Mouse (Mus musculus) hindbrain, embryonic 16.5 days (tissue): Measurements from ENCODE around the gene Ptprd. TPM values are rescaled to one million over a fixed set of nuclear protein-coding genes. Genes with fewer than 3 reads are reported as not detected.

ENCODE experiments used
- ATAC-seq: fragments of 200-750 bp; cut with Nextera tagmentation; 2 replicates; pipeline ENCODE4 v1.8.0; 2017; ENCODE audit warnings: moderate TSS enrichment, moderate library complexity
- H3K27ac ChIP-seq: fragments of 300-500 bp; sonication (generic); 2 replicates; pipeline ENCODE4 v1.5.1; 2014; ENCODE audit warnings: low read depth, mild to moderate bottlenecking, control low read depth, low read length, moderate library complexity
- H3K27me3 ChIP-seq: fragments of 300-500 bp; sonication (generic); replicated peaks from 2 replicates; pipeline ENCODE4 v1.6.1; 2014; ENCODE audit warnings: low read length; ENCODE audit not compliant: control insufficient read depth, insufficient read depth
- H3K36me3 ChIP-seq: fragments of 300-500 bp; sonication (generic); 2 replicates; pipeline ENCODE4 v1.6.1; 2014; ENCODE audit warnings: mild to moderate bottlenecking, low read length, moderate library complexity, mixed read lengths; ENCODE audit not compliant: control insufficient read depth, insufficient read depth
- H3K4me1 ChIP-seq: fragments of 300-500 bp; sonication (generic); 2 replicates; pipeline ENCODE4 v1.6.1; 2014; ENCODE audit warnings: low read depth, low read length; ENCODE audit not compliant: control insufficient read depth, insufficient read depth
- H3K4me2 ChIP-seq: fragments of 300-500 bp; sonication (generic); 2 replicates; pipeline ENCODE4 v1.6.1; 2014; ENCODE audit warnings: mild to moderate bottlenecking, low read length, control low read depth, moderate library complexity
- H3K4me3 ChIP-seq: fragments of 300-500 bp; sonication (generic); 2 replicates; pipeline ENCODE4 v1.5.1; 2014; ENCODE audit warnings: mild to moderate bottlenecking, low read length, control low read depth, moderate library complexity
- H3K9ac ChIP-seq: fragments of 300-500 bp; sonication (generic); 2 replicates; pipeline ENCODE4 v1.6.1; 2014; ENCODE audit warnings: low read depth, mild to moderate bottlenecking, control low read depth, low read length, moderate library complexity
- H3K9me3 ChIP-seq: fragments of 300-500 bp; sonication (generic); 2 replicates; pipeline ENCODE4 v1.6.1; 2014; ENCODE audit warnings: mild to moderate bottlenecking, low read length, moderate library complexity; ENCODE audit not compliant: control insufficient read depth
- WGBS: fragments of 180-500 bp; shearing (Covaris S2); extraction: QIAGEN DNeasy Blood & Tissue Kit; methylation state at CpG from one replicate; pipeline ENCODE4 v1.1.7; 2014; 5-methylcytosine and 5-hydroxymethylcytosine counted together
- polyA plus RNA-seq: library from polyadenylated mRNA; unstranded; fragments of >200 nt; fragmentation: Nextera tagmentation; extraction: Ambion mirVana; gene quantifications from 2 replicates; pipeline ENCODE4 v1.2.1, GENCODE M21; 2015

Gene Ptprd
- polyA plus RNA-seq, 1 experiment from 2014 or later: 71.6 TPM

DNA sequence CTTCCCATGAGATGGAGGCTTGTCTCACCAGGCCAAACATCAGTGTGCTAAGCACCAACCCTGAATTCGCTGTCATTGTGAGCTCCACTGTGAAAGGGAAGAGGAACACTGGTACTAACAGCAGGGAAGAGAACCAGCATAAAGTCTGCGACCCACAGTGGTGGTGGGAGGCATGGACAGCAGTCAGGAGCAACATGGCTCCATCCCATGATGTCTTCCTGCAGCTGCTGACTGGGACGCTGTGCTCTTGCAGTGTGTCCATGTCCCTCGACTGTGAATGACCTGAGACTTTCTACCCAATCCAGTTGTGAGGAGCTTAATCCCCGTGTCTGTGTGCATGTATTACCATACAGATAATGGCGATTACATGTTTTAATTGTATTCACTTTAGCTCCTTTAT is 1967.4 kb downstream of the Ptprd start:
- no peak for ATAC-seq
- H3K4me2 ChIP-seq: no peak overlapping the region
- WGBS: 45% methylated on average over 6 of the region's 6 CpGs
- peaks cover 6% of the 10 kb centered on the region for H3K4me1 ChIP-seq
- H3K9ac ChIP-seq: no peak overlapping the region
- no peaks in the 10 kb centered on the region for H3K27me3 ChIP-seq
- H3K36me3 ChIP-seq: no peaks in the 10 kb centered on the region
- no peaks in the 10 kb centered on the region for H3K9me3 ChIP-seq
- H3K27ac ChIP-seq: no peak overlapping the region
- no peak overlapping the region for H3K4me3 ChIP-seq

DNA sequence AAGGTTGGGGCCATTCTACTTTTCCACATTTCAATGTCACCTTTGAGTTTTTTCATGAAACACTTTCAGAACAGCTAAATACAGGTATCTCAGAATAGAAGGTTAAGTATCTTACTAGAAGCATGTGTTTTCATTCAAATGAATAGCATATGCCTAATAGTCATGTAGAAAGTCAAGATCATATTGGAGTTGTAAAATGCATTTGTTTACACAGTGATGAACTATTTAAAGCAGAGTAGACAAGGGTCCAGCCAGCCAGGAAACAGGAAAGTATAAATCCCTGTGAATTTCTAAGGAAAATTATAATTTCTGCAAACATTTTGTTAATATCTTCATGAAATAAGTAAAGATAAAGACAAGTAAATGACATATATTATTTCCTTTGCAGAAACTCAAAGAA is 1970.2 kb downstream of the Ptprd start:
- H3K9ac ChIP-seq: no peak overlapping the region
- no peak overlapping the region for H3K4me3 ChIP-seq
- no peak overlapping the region for H3K4me2 ChIP-seq
- no peak overlapping the region for H3K27ac ChIP-seq
- no peak for ATAC-seq
- H3K36me3 ChIP-seq: no peaks in the 10 kb centered on the region
- peaks cover 15% of the 10 kb centered on the region for H3K4me1 ChIP-seq
- H3K9me3 ChIP-seq: no peaks in the 10 kb centered on the region
- no peaks in the 10 kb centered on the region for H3K27me3 ChIP-seq

- no peak overlapping the region for H3K9ac ChIP-seq
- H3K27me3 ChIP-seq: no peaks in the 10 kb centered on the region
- WGBS: 48% methylated on average over 3 of the region's 3 CpGs
- no peak overlapping the region for H3K27ac ChIP-seq
- no peaks in the 10 kb centered on the region for H3K9me3 ChIP-seq
- ATAC-seq: no peak
- H3K4me3 ChIP-seq: no peak overlapping the region
- H3K36me3 ChIP-seq: no peaks in the 10 kb centered on the region
- peaks cover 15% of the 10 kb centered on the region for H3K4me1 ChIP-seq
- H3K4me2 ChIP-seq: no peak overlapping the region
These were observed 1970.6 kb downstream of the Ptprd start for GRCm38 (mm10) chr4:76241140-76241539.

- H3K27me3 ChIP-seq: no peaks in the 10 kb centered on the region
- ATAC-seq: peak; percentile 21; the same call in 1 of the 2 replicates
- peak overlapping the region; percentile 27 for H3K4me2 ChIP-seq
- no peaks in the 10 kb centered on the region for H3K36me3 ChIP-seq
- H3K4me1 ChIP-seq: peaks cover 15% of the 10 kb centered on the region
- no peaks in the 10 kb centered on the region for H3K9me3 ChIP-seq
- peak overlapping the region; percentile 50 for H3K27ac ChIP-seq
- peak overlapping the region; percentile 5; the same call in 1 of the 2 replicates for H3K9ac ChIP-seq
- WGBS: 11% methylated on average over 5 of the region's 5 CpGs
- no peak overlapping the region for H3K4me3 ChIP-seq
These were observed 1972.7 kb downstream of the Ptprd start for GRCm38 (mm10) chr4:76239063-76239462.

GRCm38 (mm10) chr4:76238577-76238976 is 1973.2 kb downstream of the Ptprd start:
- Histone ChIP-seq H3K4me2 (peak overlapping the region; percentile 27; the same call in 1 of the 2 replicates), H3K4me1 (peaks cover 15% of the 10 kb centered on the region), H3K27ac (peak overlapping the region; percentile 30), H3K4me3 (no peak overlapping the region), H3K27me3 (no peaks in the 10 kb centered on the region), H3K9me3 (no peaks in the 10 kb centered on the region), H3K36me3 (no peaks in the 10 kb centered on the region), H3K9ac (no peak overlapping the region)
- ATAC-seq: peak; percentile 29; the same call in 1 of the 2 replicates
- WGBS: 37% methylated on average over 5 of the region's 5 CpGs

- H3K4me3 ChIP-seq: no peak overlapping the region
- H3K4me2 ChIP-seq: no peak overlapping the region
- H3K4me1 ChIP-seq: peaks cover 15% of the 10 kb centered on the region
- no peak overlapping the region for H3K27ac ChIP-seq
- H3K27me3 ChIP-seq: no peaks in the 10 kb centered on the region
- whole genome bisulfite sequencing: 59% methylated on average over 1 of the region's 1 CpGs
- 0 out of 2 replicates have a peak, but pooled peaks have one; percentile 31 for ATAC-seq
- H3K9me3 ChIP-seq: no peaks in the 10 kb centered on the region
- H3K9ac ChIP-seq: no peak overlapping the region
- no peaks in the 10 kb centered on the region for H3K36me3 ChIP-seq
These were observed 1973.9 kb downstream of the Ptprd start for GRCm38 (mm10) chr4:76237827-76238226.

DNA sequence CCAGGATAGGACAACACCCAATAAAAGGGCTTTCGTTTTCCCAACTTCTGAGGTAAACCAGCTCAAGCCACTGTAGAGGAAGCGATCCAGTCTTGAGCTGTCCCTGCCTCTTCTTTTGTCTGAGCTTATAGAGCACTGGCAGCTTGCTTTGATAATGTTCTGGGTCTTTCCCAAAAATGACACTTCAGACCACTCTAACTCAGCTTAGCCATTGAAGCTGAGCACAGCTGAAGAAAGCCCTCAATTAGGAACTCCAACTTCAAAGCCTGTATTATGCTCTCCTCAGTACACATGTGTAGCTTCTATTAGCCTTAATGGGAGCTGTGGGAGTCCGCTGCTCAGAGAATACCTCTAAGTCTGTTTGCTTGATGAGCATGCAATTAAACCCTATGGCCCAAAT is 1988.0 kb downstream of the Ptprd start:
- Histone ChIP-seq H3K36me3 (no peaks in the 10 kb centered on the region), H3K4me1 (no peaks in the 10 kb centered on the region), H3K9ac (no peak overlapping the region), H3K4me2 (no peak overlapping the region), H3K27ac (no peak overlapping the region), H3K4me3 (no peak overlapping the region), H3K27me3 (no peaks in the 10 kb centered on the region), H3K9me3 (no peaks in the 10 kb centered on the region)
- no peak for ATAC-seq
- WGBS: 58% methylated on average over 3 of the region's 3 CpGs

GRCm38 (mm10) chr4:76222520-76222919 is 1989.2 kb downstream of the Ptprd start:
- no peaks in the 10 kb centered on the region for H3K27me3 ChIP-seq
- H3K4me1 ChIP-seq: no peaks in the 10 kb centered on the region
- H3K9me3 ChIP-seq: no peaks in the 10 kb centered on the region
- 62% methylated on average over 2 of the region's 2 CpGs for WGBS
- H3K9ac ChIP-seq: no peak overlapping the region
- ATAC-seq: no peak
- no peak overlapping the region for H3K4me3 ChIP-seq
- no peaks in the 10 kb centered on the region for H3K36me3 ChIP-seq
- H3K27ac ChIP-seq: no peak overlapping the region
- H3K4me2 ChIP-seq: no peak overlapping the region

GRCm38 (mm10) chr4:76218065-76218464 is 1993.7 kb downstream of the Ptprd start:
- no peak overlapping the region for H3K27ac ChIP-seq
- H3K4me3 ChIP-seq: no peak overlapping the region
- H3K27me3 ChIP-seq: no peaks in the 10 kb centered on the region
- H3K36me3 ChIP-seq: no peaks in the 10 kb centered on the region
- no peak overlapping the region for H3K4me2 ChIP-seq
- H3K9me3 ChIP-seq: no peaks in the 10 kb centered on the region
- no peak overlapping the region for H3K9ac ChIP-seq
- no peaks in the 10 kb centered on the region for H3K4me1 ChIP-seq
- WGBS: 72% methylated on average over 1 of the region's 1 CpGs
- no peak for ATAC-seq

- 100% methylated on average over 1 of the region's 1 CpGs for WGBS
- no peaks in the 10 kb centered on the region for H3K4me1 ChIP-seq
- no peak overlapping the region for H3K4me2 ChIP-seq
- no peak for ATAC-seq
- H3K9me3 ChIP-seq: no peaks in the 10 kb centered on the region
- H3K27ac ChIP-seq: no peak overlapping the region
- H3K9ac ChIP-seq: no peak overlapping the region
- H3K27me3 ChIP-seq: no peaks in the 10 kb centered on the region
- no peak overlapping the region for H3K4me3 ChIP-seq
- no peaks in the 10 kb centered on the region for H3K36me3 ChIP-seq
These were observed 1996.6 kb downstream of the Ptprd start for GRCm38 (mm10) chr4:76215141-76215540.
